Mouse (Mus musculus) C2C12 (cell line): ENCODE data around the gene Shld1.

Experiments
- CEBPB ChIP-seq: IDR thresholded peaks from one replicate; pipeline ENCODE4 v1.6.1; 2011; ENCODE audit warnings: low read depth, mild to moderate bottlenecking, control low read depth, moderate library complexity
- CTCF ChIP-seq: IDR thresholded peaks from one replicate; pipeline ENCODE4 v1.5.1; 2011; ENCODE audit not compliant: control insufficient read depth, insufficient read depth, insufficient read length
- MYOG ChIP-seq: IDR thresholded peaks from one replicate; pipeline ENCODE4 v1.6.1; 2011; ENCODE audit not compliant: control insufficient read depth, insufficient read length; ENCODE audit errors: extremely low read depth

- TF ChIP-seq CTCF (no peak), CEBPB (no peak), MYOG (no peak)
Measured at GRCm38 (mm10) chr2:132654834-132655495, 31.8 kb upstream of the Shld1 start.
